Comparison of ENCODE assay signal across 11 mouse cellular contexts in the genomic region with DNA sequence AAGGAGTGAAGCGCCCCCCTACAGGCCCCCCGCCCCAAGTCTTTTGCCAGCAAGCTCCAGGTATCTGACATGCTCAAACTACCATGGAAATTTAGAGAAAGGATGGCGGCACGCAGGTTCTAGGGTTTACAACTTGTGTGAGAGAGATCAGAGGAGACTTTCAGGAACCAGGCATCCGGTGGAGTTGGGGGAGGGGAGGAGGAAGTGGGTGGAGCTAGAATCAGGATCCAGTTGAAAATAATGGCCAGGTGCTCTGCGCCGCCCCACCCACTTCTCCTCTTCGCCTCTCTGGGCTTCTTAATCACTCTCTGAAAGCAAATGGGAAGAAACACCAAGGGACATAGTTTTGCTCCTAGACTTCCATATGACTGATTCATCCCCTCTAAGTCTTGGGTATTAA. TPM values are rescaled to one million over a fixed set of nuclear protein-coding genes. Genes with fewer than 3 reads are reported as not detected.
A peak's percentile ranks its signal among the peaks of the same experiment; 100 is the strongest.
DNase-seq lines count a peak whose midpoint lies in the region; ATAC-seq and TF ChIP-seq lines count a peak whose summit lies in the region.
"Had no signal": no experiment of that assay in that cellular context is flagged by ENCODE, and none has a peak within 500 bp of the region (broad histone marks: within the 10 kb centered on the region; RNA-seq: fewer than 3 reads in every experiment).

No protein-coding gene starts in this region.

- no peak overlapping the region for H3K4me3 ChIP-seq in ES-E14 (ENCODE audit: insufficient read depth in 1 of 2, low read depth in 1 of 2, low read length in 2 of 2, poor library complexity in 1 of 2, severe bottlenecking in 1 of 2)
- no peak overlapping the region for H3K4me3 ChIP-seq in cerebellum, adult 2 months (replicated peaks; ENCODE audit: insufficient read depth, low read depth, low read length)
- H3K4me3 ChIP-seq: embryonic facial prominence, embryonic 13.5 days; neural tube, embryonic 13.5 days had no signal

- H3K4me1 ChIP-seq in ES-E14 (ENCODE audit: control insufficient read depth in 2 of 2, insufficient read depth in 2 of 2, low read length in 2 of 2, poor library complexity in 1 of 2), result peaks cover 0 to 5% of the 10 kb centered on the region in 2 experiments; a peak in 2 of 4 replicates
- H3K4me1 ChIP-seq in cerebellum, adult 2 months (ENCODE audit: control insufficient read depth, insufficient read depth, low read length), result peaks cover 9% of the 10 kb centered on the region; the same call in 1 of the 2 replicates

- 68% methylated on average over 8 of the region's 8 CpGs for WGBS in cerebellum, adult 2 months

- H3K9me3 ChIP-seq in ES-E14 (ENCODE audit: control insufficient read depth, insufficient read depth, low read depth, low read length), result no peaks in the 10 kb centered on the region

- peak; percentile 26; the same call in 1 of the 2 replicates for ATAC-seq in megakaryocyte, adult 5-6 weeks (ENCODE audit: poor library complexity, severe bottlenecking)

- peak; percentile 28 for DNase-seq in lung, postnatal 36 days
- DNase-seq in lung, postnatal 25 days (ENCODE audit: low spot score), result no peak
- DNase-seq in ES-E14 (ENCODE audit: low read depth, low spot score), result peak; percentile 41
- peak; percentile 90 for DNase-seq in thymus, postnatal 14 days
- DNase-seq in left cerebral cortex, adult 11 months (ENCODE audit: low spot score), result no peak
- no peak for DNase-seq in gastrocnemius, postnatal 10 days
- DNase-seq in cerebellum, adult 2 months, result no peak

- no peaks in the 10 kb centered on the region for H3K36me3 ChIP-seq in ES-E14 (ENCODE audit: control insufficient read depth, insufficient read depth, low read length, poor library complexity, severe bottlenecking)
- H3K36me3 ChIP-seq: embryonic facial prominence, embryonic 13.5 days; neural tube, embryonic 13.5 days had no signal

- TF ChIP-seq POLR2A in cerebellum, adult 2 months (IDR thresholded peaks at IDR 0.05; ENCODE audit: borderline replicate concordance, insufficient read depth, low read length), result no peak

- TF ChIP-seq CTCF in cerebellum, adult 2 months (IDR thresholded peaks at IDR 0.05; ENCODE audit: borderline replicate concordance, insufficient read depth, low read depth, low read length), result no peak

- H3K9ac ChIP-seq in ES-E14 (ENCODE audit: insufficient read depth, low read depth, low read length, poor library complexity, severe bottlenecking), result no peak overlapping the region; the same call in 1 of the 2 replicates
- H3K9ac ChIP-seq: embryonic facial prominence, embryonic 13.5 days; neural tube, embryonic 13.5 days had no signal

- in situ Hi-C loops in ES-E14 (cut with MboI; ENCODE audit: low sequenced_read_pairs in 2 of 2, unreplicated experiment in 2 of 2), result no loop called here

- H3K27me3 ChIP-seq in cerebellum, adult 2 months (ENCODE audit: control insufficient read depth, insufficient read depth, low read length), result no peaks in the 10 kb centered on the region

- H3K27ac ChIP-seq in ES-E14 (ENCODE audit: insufficient read depth, low read depth, low read length, poor library complexity, severe bottlenecking), result 0 out of 2 replicates have a peak overlapping the region, but pooled peaks have one; percentile 2
- no peak overlapping the region for H3K27ac ChIP-seq in cerebellum, adult 2 months (ENCODE audit: insufficient read depth, low read length)
- H3K27ac ChIP-seq: embryonic facial prominence, embryonic 13.5 days; neural tube, embryonic 13.5 days had no signal

TF ChIP-seq in ES-E14, 5 proteins besides CTCF, POLR2A, EP300 and RAD21:
- no peak for TF ChIP-seq HCFC1 (IDR thresholded peaks at IDR 0.05; ENCODE audit: borderline replicate concordance, insufficient read depth, low read length)
- no peak for TF ChIP-seq CHD2 (IDR thresholded peaks at IDR 0.05; ENCODE audit: low read depth, low read length)
- TF ChIP-seq ZC3H11A (IDR thresholded peaks at IDR 0.05; ENCODE audit: borderline replicate concordance, low read depth, low read length), result no peak
- no peak for TF ChIP-seq MAFK (IDR thresholded peaks at IDR 0.05; ENCODE audit: insufficient read depth, low read depth, low read length)
- no peak for TF ChIP-seq ZNF384 (IDR thresholded peaks at IDR 0.05; ENCODE audit: low read depth, low read length)

RNA-seq across cellular contexts. Expression of gene Spon1, which starts 7.6 kb away (rescaled TPM):
- total RNA-seq in ES-E14 (2012; rRNA removed), result 0.13 and 0.26 TPM in 2 replicates
- total RNA-seq in megakaryocyte, adult 5-6 weeks (2015), result 0.13 TPM in 1 of 2 replicates, not detected in the other
- 0.04 and 0.22 TPM in 2 replicates for total RNA-seq in megakaryocyte, adult 5-6 weeks (2017)
- 1 to 10 TPM; 5.1 to 5.6 TPM for total RNA-seq in gastrocnemius, postnatal 10 days (2021)
- polyA plus RNA-seq in cerebellum, adult 2 months (2012; rRNA removed), result 38.2 and 38.7 TPM in 2 replicates
- total RNA-seq: hematopoietic stem cell, adult 5-6 weeks had no signal

Comparison
In these comparisons a context has a peak if more than half of its experiments do, and no peak if none do; other contexts are left out.
1. DNase-seq: peak in lung, postnatal 36 days (single experiment), ES-E14 (single experiment) and thymus, postnatal 14 days (single experiment); none in lung, postnatal 25 days (single experiment), left cerebral cortex, adult 11 months (single experiment), gastrocnemius, postnatal 10 days (single experiment) and cerebellum, adult 2 months (0 of 2).